Mouse (Mus musculus) layer of hippocampus, adult 9-10 months (tissue): ENCODE data around the gene Wdtc1.

Experiments
- DNase-seq: peaks from one replicate; pipeline ENCODE4 v3.0.0; 2022; ENCODE audit warnings: low spot score

Wdtc1 gene

DNA sequence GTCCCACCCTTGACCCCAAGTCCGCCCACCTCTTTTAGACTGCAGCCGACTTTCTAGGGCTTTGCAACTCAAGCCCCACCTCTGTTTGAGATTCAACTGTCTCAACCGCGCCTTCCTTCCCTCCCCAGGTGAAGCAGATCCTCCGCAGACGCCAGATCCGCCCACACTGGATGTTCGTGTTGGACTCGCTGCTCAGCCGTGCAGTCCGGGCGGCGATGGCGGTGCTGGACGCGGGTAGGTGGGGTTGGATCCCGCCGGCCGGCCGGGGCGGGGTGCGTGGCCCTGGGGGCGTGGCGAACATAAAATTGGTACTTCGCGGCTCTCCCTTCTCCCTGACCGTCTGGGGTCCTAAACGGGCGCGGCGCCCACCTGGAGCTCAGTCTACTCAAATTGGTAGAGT, 102.1 kb downstream of the Wdtc1 start:
- no peak for DNase-seq

DNA sequence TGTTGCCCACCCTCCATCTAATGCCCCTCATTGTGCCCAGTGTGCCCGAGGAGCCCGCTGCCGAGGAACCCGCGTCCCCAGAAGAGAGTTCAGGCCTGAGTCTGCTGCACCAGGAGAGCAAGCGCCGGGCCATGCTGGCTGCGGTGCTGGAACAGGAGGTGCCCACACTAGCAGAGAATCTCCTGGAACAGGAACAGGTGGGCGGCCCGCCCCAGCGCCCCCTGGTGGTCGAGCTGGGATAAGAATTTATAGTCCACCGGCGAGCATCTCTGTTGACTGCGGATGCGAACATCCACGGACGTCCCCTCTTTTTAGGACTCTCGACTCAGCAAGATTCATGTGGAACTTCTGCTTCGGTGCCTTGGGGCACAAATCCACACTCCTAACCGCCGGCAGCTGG, 102.7 kb downstream of the Wdtc1 start:
- DNase-seq, result peak; percentile 62

DNA sequence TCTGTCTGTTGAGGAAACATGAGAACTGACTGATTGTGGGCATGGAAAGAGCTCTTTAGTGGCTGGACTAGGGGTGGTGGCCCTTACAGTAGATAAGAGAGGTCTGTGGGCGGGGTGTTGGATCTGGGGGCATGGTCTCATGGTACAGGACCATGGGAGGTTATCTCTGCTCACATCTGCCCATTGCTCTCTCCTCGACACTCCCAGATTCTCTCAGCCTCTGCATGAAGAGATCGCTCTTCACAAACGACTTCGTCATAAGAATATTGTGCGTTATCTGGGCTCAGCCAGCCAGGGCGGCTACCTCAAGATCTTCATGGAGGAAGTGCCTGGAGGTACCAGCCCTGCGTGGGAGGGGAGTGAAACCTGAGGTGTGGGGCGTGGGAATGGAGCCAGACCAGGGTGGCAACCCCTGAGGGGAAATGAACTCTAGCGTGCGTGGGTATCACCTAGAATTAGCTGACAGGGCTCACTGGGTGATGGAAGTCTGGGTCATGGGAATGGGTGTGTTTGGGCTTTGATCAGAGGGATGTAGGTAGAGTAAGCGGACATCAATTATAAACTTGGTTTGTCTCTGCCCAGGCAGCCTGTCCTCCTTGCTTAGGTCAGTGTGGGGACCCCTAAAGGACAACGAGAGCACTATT, 105.4 kb downstream of the Wdtc1 start:
- no peak for DNase-seq

DNA sequence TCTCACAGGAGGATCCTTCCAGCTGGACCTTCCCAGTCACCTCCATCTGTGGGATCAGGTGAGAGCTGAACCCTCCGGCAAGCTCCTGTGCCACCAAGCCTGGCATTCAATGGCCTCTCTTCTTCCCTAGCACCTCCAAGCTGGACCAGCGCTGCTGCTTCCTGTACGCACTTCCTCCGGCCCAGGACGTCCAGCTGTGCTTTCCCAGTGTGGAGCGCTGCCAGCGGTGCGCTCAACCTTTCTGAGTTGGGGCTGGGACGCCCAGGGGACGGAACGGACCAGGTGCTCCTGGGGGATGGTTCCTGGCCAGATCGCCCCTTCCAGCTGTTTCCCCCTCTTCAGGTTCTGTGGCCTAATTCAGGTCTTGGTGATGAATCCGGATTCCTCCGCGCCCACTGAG, 106.2 kb downstream of the Wdtc1 start:
- DNase-seq, result no peak

GRCm38 (mm10) chr4:133244289-133244688, 109.0 kb downstream of the Wdtc1 start:
- DNase-seq, result no peak

DNA sequence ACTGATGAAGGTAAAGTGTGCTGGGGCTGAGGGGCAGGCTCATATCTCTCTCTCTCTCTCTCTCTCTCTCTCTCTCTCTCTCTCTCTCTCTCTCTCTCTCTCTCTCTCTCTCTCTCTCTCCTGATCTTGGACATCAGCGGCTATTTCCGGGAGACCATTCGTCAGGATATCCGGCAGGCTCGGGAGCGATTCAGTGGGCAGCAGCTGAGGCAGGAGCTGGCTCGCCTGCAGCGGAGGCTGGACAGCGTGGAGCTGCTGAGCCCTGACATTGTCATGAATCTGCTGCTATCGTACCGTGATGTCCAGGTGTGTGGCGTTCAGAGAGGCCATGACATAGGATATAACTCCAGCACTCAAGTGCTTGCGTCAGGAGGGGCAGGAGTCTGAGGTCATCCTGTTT, 109.7 kb downstream of the Wdtc1 start:
- DNase-seq, result no peak

GRCm38 (mm10) chr4:133242710-133243109, 110.6 kb downstream of the Wdtc1 start:
- no peak for DNase-seq
